Mouse (Mus musculus) spleen, adult 2 months (tissue): ENCODE data around the gene Tmem132d. TPM values are rescaled to one million over a fixed set of nuclear protein-coding genes. Genes with fewer than 3 reads are reported as not detected.

Experiments
- DNase-seq, 2 experiments: peaks; one replicate each; pipeline versions ENCODE4 v3.0.0 to v3.0.0-alpha.2; 2012 to 2021; ENCODE audit warnings: low spot score in 2 of 2, low read depth in 1 of 2
- H3K27ac ChIP-seq: fragments of 200-500 bp; 2 replicates; pipeline ENCODE4 v1.5.1; 2012; ENCODE audit warnings: low read length, inconsistent platforms; ENCODE audit not compliant: insufficient read depth
- H3K27me3 ChIP-seq: fragments of 200-500 bp; 2 replicates; pipeline ENCODE4 v1.6.1; 2012; ENCODE audit warnings: mild to moderate bottlenecking, moderate library complexity, low read length, inconsistent platforms; ENCODE audit not compliant: control insufficient read depth, insufficient read depth
- H3K36me3 ChIP-seq: fragments of 200-500 bp; 2 replicates; pipeline ENCODE4 v1.6.1; 2012; ENCODE audit warnings: mild to moderate bottlenecking, low read length, inconsistent platforms; ENCODE audit not compliant: control insufficient read depth, insufficient read depth
- H3K4me1 ChIP-seq: fragments of 200-500 bp; 2 replicates; pipeline ENCODE4 v1.6.1; 2011; ENCODE audit warnings: inconsistent platforms; ENCODE audit not compliant: control insufficient read depth, insufficient read depth, insufficient read length
- H3K4me3 ChIP-seq: fragments of 200-500 bp; 2 replicates; pipeline ENCODE4 v1.5.1; 2011; ENCODE audit warnings: mild to moderate bottlenecking, inconsistent platforms; ENCODE audit not compliant: insufficient read depth, insufficient read length; ENCODE audit errors: extremely low read depth
- CTCF ChIP-seq: fragments of 200-500 bp; IDR thresholded peaks from 2 replicates; pipeline ENCODE4 v1.5.1; 2011; ENCODE audit warnings: mild to moderate bottlenecking, inconsistent platforms; ENCODE audit not compliant: insufficient read depth, insufficient read length, insufficient replicate concordance; ENCODE audit errors: extremely low read depth
- POLR2A ChIP-seq: fragments of 200-500 bp; IDR thresholded peaks from 2 replicates; pipeline ENCODE4 v1.6.1; 2011; ENCODE audit warnings: low read depth, low read length, inconsistent platforms
- WGBS: fragments of 180-500 bp; shearing (Covaris S2); methylation state at CpG from one replicate; pipeline ENCODE4 v1.1.7; 2018; 5-methylcytosine and 5-hydroxymethylcytosine counted together
- polyA plus RNA-seq: library from polyadenylated mRNA; depleted of rRNA; stranded (reverse); fragments of >200 nt; gene quantifications from 2 replicates; pipeline ENCODE4 v1.2.3, GENCODE M21; 2012

The Tmem132d gene
- polyA plus RNA-seq, 1 experiment = not detected

- WGBS = 69% methylated on average over 4 of the region's 4 CpGs
- H3K27ac ChIP-seq = no peak overlapping the region
- no peak for TF ChIP-seq CTCF
- TF ChIP-seq POLR2A = no peak
Measured at GRCm38 (mm10) chr5:127800907-127801306, 632.0 kb downstream of the Tmem132d start.

DNA sequence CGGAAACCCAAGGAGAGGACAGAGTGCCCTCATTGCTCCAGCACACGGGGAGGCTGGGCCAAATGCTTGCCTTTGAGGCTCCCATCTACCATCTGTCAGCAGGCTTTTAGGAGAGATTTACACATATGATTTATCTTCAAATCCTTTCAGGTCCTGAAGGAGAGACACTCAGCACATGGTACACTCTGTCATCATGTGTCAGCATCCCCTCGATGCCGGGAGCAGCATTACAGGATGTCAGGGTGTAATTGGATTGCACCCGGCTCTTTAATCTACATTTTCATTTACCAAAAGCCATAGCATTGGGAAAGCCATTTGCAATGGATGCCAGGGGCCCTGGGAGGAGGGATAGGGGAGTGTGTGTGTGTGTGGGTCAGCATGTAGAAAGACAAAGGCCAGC, 651.7 kb downstream of the Tmem132d start:
- H3K27me3 ChIP-seq = no peaks in the 10 kb centered on the region
- no peaks in the 10 kb centered on the region for H3K36me3 ChIP-seq
- H3K4me3 ChIP-seq = no peak overlapping the region
- no peak overlapping the region for H3K27ac ChIP-seq
- no peaks in the 10 kb centered on the region for H3K4me1 ChIP-seq
- DNase-seq = no peak
- TF ChIP-seq CTCF = no peak
- TF ChIP-seq POLR2A = no peak
- 77% methylated on average over 5 of the region's 5 CpGs for WGBS

More at GRCm38 (mm10) chr5:127800907-127801306, 632.0 kb downstream of the Tmem132d start:
- no peak for DNase-seq
- H3K27me3 ChIP-seq = no peaks in the 10 kb centered on the region
- H3K4me1 ChIP-seq = no peaks in the 10 kb centered on the region
- H3K4me3 ChIP-seq = no peak overlapping the region
- H3K36me3 ChIP-seq = no peaks in the 10 kb centered on the region

- no peak for DNase-seq
- no peaks in the 10 kb centered on the region for H3K27me3 ChIP-seq
- H3K36me3 ChIP-seq = no peaks in the 10 kb centered on the region
- no peak overlapping the region for H3K4me3 ChIP-seq
- no peaks in the 10 kb centered on the region for H3K4me1 ChIP-seq
- no peak overlapping the region for H3K27ac ChIP-seq
- 65% methylated on average over 7 of the region's 7 CpGs for WGBS
- TF ChIP-seq POLR2A (no peak), CTCF (no peak)
Measured at GRCm38 (mm10) chr5:127775749-127776148, 657.1 kb downstream of the Tmem132d start.

GRCm38 (mm10) chr5:127758576-127758975, 674.3 kb downstream of the Tmem132d start:
- Histone ChIP-seq H3K27ac (no peak overlapping the region), H3K4me3 (no peak overlapping the region), H3K27me3 (no peaks in the 10 kb centered on the region), H3K36me3 (no peaks in the 10 kb centered on the region), H3K4me1 (no peaks in the 10 kb centered on the region)
- WGBS = 69% methylated on average over 4 of the region's 4 CpGs
- no peak for TF ChIP-seq CTCF
- no peak for TF ChIP-seq POLR2A
- no peak for DNase-seq

DNA sequence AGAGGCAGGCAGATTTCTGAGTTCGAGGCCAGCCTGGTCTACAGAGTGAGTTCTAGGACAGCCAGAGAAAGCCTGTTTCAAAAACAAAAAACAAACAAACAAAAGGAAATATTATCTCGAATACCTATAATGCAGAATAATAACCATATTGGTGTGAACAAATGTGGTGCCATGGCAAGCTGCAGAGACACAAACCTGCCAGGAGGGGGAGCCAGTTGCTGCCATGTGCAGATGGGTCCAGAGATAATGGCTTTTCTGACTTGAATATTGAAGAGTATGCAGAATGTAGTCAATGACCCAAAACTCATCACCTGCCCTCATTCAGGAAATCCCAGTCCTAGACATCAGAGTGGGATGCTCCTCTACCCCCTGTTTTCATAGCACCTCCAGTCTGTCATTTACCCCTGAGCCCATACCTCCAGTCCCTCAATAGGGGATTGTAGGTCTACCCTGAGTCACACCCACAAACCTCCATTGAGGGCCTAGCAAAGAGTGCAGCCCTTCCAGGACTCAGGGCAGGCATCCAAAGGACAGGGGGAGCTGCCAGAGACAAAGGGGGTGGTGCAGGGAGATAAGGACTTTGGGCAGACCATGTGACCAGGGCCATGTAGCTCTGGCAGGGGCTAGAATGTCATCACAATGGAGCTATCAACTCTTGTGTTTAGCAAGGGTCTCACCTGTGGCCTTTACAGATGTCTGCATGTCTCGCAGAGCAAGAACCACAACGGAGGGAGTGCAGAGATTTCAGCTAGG, 676.0 kb downstream of the Tmem132d start:
- Histone ChIP-seq H3K4me1 (no peaks in the 10 kb centered on the region), H3K27ac (no peak overlapping the region), H3K4me3 (no peak overlapping the region), H3K27me3 (no peaks in the 10 kb centered on the region), H3K36me3 (no peaks in the 10 kb centered on the region)
- WGBS = 84% methylated on average over 4 of the region's 4 CpGs
- TF ChIP-seq CTCF = no peak
- TF ChIP-seq POLR2A = no peak
- DNase-seq = no peak

DNA sequence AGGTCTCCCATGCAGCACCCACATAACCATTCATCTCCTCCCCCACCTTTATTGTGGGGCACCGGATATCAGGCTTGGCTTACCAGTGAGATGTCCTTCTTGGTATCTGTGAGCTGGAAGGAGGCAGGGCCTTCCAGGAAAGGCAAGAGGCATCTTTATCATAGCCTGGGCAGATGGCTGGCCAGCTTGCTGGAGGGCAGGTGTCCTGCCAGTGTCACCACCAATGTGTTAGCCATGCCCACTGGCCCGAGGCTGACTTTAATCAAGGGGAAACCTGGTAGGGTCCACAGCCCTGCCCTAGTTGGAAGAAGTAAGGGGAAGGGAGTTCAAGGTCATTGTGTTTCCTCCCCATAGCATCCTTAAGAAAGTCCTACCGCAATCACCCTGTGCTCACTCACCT, 676.9 kb downstream of the Tmem132d start:
- Histone ChIP-seq H3K4me3 (no peak overlapping the region), H3K4me1 (no peaks in the 10 kb centered on the region), H3K27me3 (no peaks in the 10 kb centered on the region), H3K27ac (no peak overlapping the region), H3K36me3 (no peaks in the 10 kb centered on the region)
- no peak for DNase-seq
- TF ChIP-seq POLR2A (no peak), CTCF (no peak)
- 90% methylated on average over 3 of the region's 3 CpGs for WGBS

DNA sequence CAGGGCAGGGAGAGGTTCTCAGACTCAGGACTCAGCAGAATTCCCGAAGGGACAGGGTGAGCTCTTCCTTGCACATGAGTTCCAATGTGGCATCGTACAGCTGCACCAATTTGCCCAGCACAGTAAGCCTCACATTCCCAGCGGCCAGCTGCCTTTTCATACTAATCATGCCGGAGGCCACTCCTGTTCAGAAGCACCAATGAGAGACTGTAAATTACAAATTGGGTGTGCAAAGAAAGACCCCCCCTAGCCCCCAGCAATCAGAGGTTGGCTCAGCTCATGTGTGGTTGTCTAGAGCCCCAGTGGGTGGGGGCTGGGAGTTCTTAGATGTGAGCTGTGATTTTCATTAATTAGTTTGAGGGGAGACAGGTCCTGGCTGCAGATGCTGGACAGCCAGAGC, 677.3 kb downstream of the Tmem132d start:
- H3K4me3 ChIP-seq = no peak overlapping the region
- WGBS = 87% methylated on average over 4 of the region's 4 CpGs
- no peaks in the 10 kb centered on the region for H3K27me3 ChIP-seq
- no peak for DNase-seq
- H3K36me3 ChIP-seq = no peaks in the 10 kb centered on the region
- TF ChIP-seq POLR2A (no peak), CTCF (no peak)
- H3K4me1 ChIP-seq = no peaks in the 10 kb centered on the region
- H3K27ac ChIP-seq = no peak overlapping the region
